Mouse (Mus musculus) cerebellum, adult 2 months (tissue): ENCODE measurements around the gene Oscar.
A peak's percentile ranks its signal among the peaks of the same experiment; 100 is the strongest.

Experiments used
- CTCF ChIP-seq: fragments of 200-500 bp; IDR thresholded peaks from 2 replicates; pipeline ENCODE4 v1.5.1; 2011; ENCODE audit warnings: low read depth, mild to moderate bottlenecking, control low read depth, low read length, moderate library complexity, borderline replicate concordance; ENCODE audit not compliant: insufficient read depth
- POLR2A ChIP-seq: fragments of 200-500 bp; IDR thresholded peaks from 2 replicates; pipeline ENCODE4 v1.6.1; 2011; ENCODE audit warnings: low read length, control low read depth, borderline replicate concordance; ENCODE audit not compliant: insufficient read depth

GRCm38 (mm10) chr7:3644348-3644671 is 28.4 kb upstream of the Oscar start:
- TF ChIP-seq POLR2A (peak; percentile 46; the same call in 1 of the 2 replicates), CTCF (no peak)
